Mouse (Mus musculus): ENCODE data around the gene Gramd1c. TPM values are rescaled to one million over a fixed set of nuclear protein-coding genes. Genes with fewer than 3 reads are reported as not detected.

Gramd1c gene
- polyA plus RNA-seq, 1 experiment from 2014 or later: 5.7 TPM

DNA sequence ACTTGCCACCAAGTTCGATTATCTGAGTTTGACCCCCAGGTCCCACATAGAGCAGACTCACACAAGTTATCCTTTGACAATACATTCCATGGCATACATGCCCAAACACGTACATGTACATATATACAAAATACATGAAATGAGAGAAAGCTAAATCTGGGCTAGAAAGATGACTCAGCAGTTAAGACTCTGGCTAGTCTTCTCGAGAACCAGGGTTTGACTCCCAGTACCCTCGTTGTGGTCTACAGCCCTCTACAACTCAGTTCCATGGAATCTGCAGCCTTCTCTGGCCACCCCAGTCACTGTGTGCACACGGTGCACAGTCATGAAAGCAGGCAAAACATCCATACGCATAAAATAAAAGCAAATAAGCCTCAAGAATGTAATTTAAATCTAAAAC, 10.8 kb downstream of the Gramd1c start:
- Histone ChIP-seq H3K27me3 (ENCODE audit: insufficient read depth, low read length) (no peaks in the 10 kb centered on the region), H3K9me3 (replicated peaks; ENCODE audit: low read length) (no peaks in the 10 kb centered on the region), H3K4me2 (ENCODE audit: low read length) (no peak overlapping the region), H3K36me3 (ENCODE audit: insufficient read depth, low read length) (no peaks in the 10 kb centered on the region), H3K9ac (ENCODE audit: low read depth, low read length) (no peak overlapping the region), H3K4me1 (replicated peaks; ENCODE audit: insufficient read depth, low read length) (no peaks in the 10 kb centered on the region), H3K27ac (no peak overlapping the region), H3K4me3 (replicated peaks; ENCODE audit: low read depth, low read length) (no peak overlapping the region)
- ATAC-seq (replicated peaks; ENCODE audit: low FRiP score, low read depth) (no peak), DNase-seq (ENCODE audit: low spot score) (no peak)
- no peak for TF ChIP-seq CTCF (IDR thresholded peaks at IDR 0.05; ENCODE audit: low read depth)
- WGBS: 91% methylated on average over 6 of the region's 6 CpGs

DNA sequence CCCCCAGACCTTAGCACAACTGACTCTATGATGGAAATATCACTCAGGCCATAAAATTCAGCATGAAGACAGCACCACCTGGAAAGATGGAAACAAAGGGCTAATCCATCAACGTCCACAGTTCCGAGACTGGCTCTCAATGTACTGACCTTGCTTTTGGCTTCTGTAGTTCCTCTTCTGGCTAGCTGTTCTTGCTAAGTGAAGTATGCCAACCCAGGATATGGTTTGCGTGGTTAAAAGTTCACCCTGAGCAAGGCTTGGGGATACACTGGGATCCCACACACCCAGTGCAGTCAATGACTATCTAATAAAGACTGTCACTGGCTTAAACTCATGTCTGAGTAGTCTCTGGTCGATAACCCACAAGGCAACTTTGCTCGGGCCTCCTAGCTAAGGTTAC, 13.0 kb downstream of the Gramd1c start:
- WGBS: 78% methylated on average over 5 of the region's 5 CpGs
- Histone ChIP-seq H3K9ac (ENCODE audit: low read depth, low read length) (no peak overlapping the region), H3K4me2 (ENCODE audit: low read length) (no peak overlapping the region), H3K4me1 (replicated peaks; ENCODE audit: insufficient read depth, low read length) (no peaks in the 10 kb centered on the region), H3K27me3 (ENCODE audit: insufficient read depth, low read length) (no peaks in the 10 kb centered on the region), H3K4me3 (replicated peaks; ENCODE audit: low read depth, low read length) (no peak overlapping the region), H3K36me3 (ENCODE audit: insufficient read depth, low read length) (no peaks in the 10 kb centered on the region), H3K9me3 (replicated peaks; ENCODE audit: low read length) (no peaks in the 10 kb centered on the region; the same call in 1 of the 2 replicates), H3K27ac (no peak overlapping the region)
- no peak for TF ChIP-seq CTCF (IDR thresholded peaks at IDR 0.05; ENCODE audit: low read depth)
- ATAC-seq (replicated peaks; ENCODE audit: low FRiP score, low read depth) (no peak), DNase-seq (ENCODE audit: low spot score) (no peak)

DNA sequence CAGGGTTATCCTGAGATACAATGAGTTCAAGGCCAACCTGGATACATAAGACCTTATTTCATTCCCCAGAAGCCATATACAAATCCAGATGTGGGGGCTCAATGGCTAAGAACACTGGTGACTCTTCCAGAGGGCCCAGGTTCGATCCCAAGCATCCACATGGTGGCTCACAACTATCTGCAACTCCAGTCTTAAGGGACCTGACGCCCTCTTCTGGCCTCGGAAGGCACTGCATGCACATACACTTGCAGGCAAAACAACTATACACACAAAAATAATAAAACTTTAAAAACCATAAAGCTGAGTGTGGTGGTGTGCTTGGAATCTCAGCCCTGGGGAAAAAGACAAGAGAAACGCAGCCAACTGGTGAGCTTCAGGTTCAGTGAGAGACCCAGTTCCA, 24.0 kb downstream of the Gramd1c start:
- ATAC-seq (replicated peaks; ENCODE audit: low FRiP score, low read depth) (no peak), DNase-seq (ENCODE audit: low spot score) (no peak)
- 86% methylated on average over 4 of the region's 4 CpGs for WGBS

DNA sequence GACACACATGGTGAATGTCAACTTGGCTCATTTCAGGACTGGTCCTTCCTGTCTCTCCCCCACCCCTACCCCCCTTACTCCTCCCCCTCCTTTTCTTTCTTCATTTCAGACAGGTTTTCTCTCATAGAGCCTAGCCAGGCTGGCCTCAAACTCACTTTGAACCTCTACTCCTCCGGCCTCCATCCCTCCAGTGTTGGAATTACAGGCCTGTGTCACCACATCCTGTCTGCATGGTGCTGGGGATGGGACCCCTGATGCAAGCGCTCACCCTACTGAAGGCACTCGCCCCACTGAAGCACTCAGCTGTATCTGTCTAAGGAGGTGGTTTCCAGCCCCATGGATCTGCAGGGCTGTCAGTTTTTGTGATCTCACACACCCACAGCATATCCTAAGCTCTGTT, 27.9 kb downstream of the Gramd1c start:
- Histone ChIP-seq H3K9me3 (replicated peaks; ENCODE audit: low read length) (no peaks in the 10 kb centered on the region), H3K27me3 (ENCODE audit: insufficient read depth, low read length) (no peaks in the 10 kb centered on the region), H3K4me3 (replicated peaks; ENCODE audit: low read depth, low read length) (no peak overlapping the region), H3K27ac (no peak overlapping the region), H3K9ac (ENCODE audit: low read depth, low read length) (no peak overlapping the region), H3K4me2 (ENCODE audit: low read length) (no peak overlapping the region), H3K4me1 (replicated peaks; ENCODE audit: insufficient read depth, low read length) (no peaks in the 10 kb centered on the region), H3K36me3 (ENCODE audit: insufficient read depth, low read length) (no peaks in the 10 kb centered on the region)
- 62% methylated on average over 3 of the region's 3 CpGs for WGBS
- ATAC-seq (replicated peaks; ENCODE audit: low FRiP score, low read depth) (no peak), DNase-seq (ENCODE audit: low spot score) (no peak)
- no peak for TF ChIP-seq CTCF (IDR thresholded peaks at IDR 0.05; ENCODE audit: low read depth)

More for the DNA sequence above, 24.0 kb downstream of the Gramd1c start:
- no peaks in the 10 kb centered on the region for H3K27me3 ChIP-seq (ENCODE audit: insufficient read depth, low read length)
- no peak overlapping the region for H3K4me3 ChIP-seq (replicated peaks; ENCODE audit: low read depth, low read length)
- no peak overlapping the region for H3K9ac ChIP-seq (ENCODE audit: low read depth, low read length)
- no peak overlapping the region for H3K27ac ChIP-seq
- no peak overlapping the region for H3K4me2 ChIP-seq (ENCODE audit: low read length)
- H3K36me3 ChIP-seq (ENCODE audit: insufficient read depth, low read length): no peaks in the 10 kb centered on the region
- H3K4me1 ChIP-seq (replicated peaks; ENCODE audit: insufficient read depth, low read length): no peaks in the 10 kb centered on the region
- H3K9me3 ChIP-seq (replicated peaks; ENCODE audit: low read length): no peaks in the 10 kb centered on the region
- TF ChIP-seq CTCF (IDR thresholded peaks at IDR 0.05; ENCODE audit: low read depth): no peak; the same call in 1 of the 2 replicates

DNA sequence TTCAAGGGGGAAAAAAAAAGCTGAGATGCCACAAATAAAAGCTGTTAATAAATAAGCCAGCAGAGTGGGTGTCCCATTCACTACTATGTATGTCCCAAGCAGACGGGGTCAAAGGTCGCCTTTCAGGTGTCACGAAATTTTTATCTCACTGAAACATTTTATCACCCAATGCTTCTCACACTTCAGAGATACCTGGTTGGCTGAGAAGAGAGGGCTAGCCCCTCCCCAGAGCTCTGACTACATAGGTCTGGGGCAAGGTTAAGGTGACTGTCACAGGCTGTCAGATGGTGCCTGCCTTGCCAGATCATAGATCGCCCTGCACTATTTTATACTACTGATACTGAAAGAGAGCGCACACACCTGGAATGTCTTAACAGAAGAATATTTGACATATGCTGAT, 29.8 kb downstream of the Gramd1c start:
- no peak for TF ChIP-seq CTCF (IDR thresholded peaks at IDR 0.05; ENCODE audit: low read depth)
- Histone ChIP-seq H3K27ac (no peak overlapping the region), H3K27me3 (ENCODE audit: insufficient read depth, low read length) (no peaks in the 10 kb centered on the region), H3K9ac (ENCODE audit: low read depth, low read length) (no peak overlapping the region), H3K4me3 (replicated peaks; ENCODE audit: low read depth, low read length) (no peak overlapping the region), H3K4me2 (ENCODE audit: low read length) (no peak overlapping the region), H3K9me3 (replicated peaks; ENCODE audit: low read length) (no peaks in the 10 kb centered on the region), H3K4me1 (replicated peaks; ENCODE audit: insufficient read depth, low read length) (no peaks in the 10 kb centered on the region), H3K36me3 (ENCODE audit: insufficient read depth, low read length) (no peaks in the 10 kb centered on the region)
- 84% methylated on average over 5 of the region's 5 CpGs for WGBS
- ATAC-seq (replicated peaks; ENCODE audit: low FRiP score, low read depth) (no peak), DNase-seq (ENCODE audit: low spot score) (no peak)

DNA sequence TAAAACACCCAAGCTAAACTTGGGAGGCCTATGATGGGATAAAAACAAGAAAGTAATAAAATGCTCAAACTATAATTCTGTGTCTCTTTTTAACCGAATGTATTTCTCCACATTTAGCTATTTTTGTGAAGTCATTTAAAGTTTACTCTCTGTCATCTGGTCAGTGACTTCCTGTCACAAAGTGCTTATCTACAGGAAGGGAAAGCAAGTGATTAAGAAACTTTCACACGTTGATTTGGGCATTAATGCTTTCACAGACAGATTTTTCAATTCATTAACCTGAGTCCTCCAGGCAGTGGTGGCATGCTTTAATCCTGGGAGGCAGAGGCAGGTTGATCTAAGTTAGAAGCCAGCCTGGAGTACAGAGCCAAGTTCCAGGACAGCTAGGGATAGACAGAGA, 33.9 kb downstream of the Gramd1c start:
- DNase-seq (ENCODE audit: low spot score) (peak; percentile 9), ATAC-seq (replicated peaks; ENCODE audit: low FRiP score, low read depth) (no peak)
- Histone ChIP-seq H3K36me3 (ENCODE audit: insufficient read depth, low read length) (no peaks in the 10 kb centered on the region), H3K27me3 (ENCODE audit: insufficient read depth, low read length) (no peaks in the 10 kb centered on the region), H3K27ac (no peak overlapping the region), H3K4me3 (replicated peaks; ENCODE audit: low read depth, low read length) (no peak overlapping the region), H3K9me3 (replicated peaks; ENCODE audit: low read length) (no peaks in the 10 kb centered on the region), H3K9ac (ENCODE audit: low read depth, low read length) (no peak overlapping the region), H3K4me1 (replicated peaks; ENCODE audit: insufficient read depth, low read length) (no peaks in the 10 kb centered on the region), H3K4me2 (ENCODE audit: low read length) (no peak overlapping the region)
- TF ChIP-seq CTCF (IDR thresholded peaks at IDR 0.05; ENCODE audit: low read depth): no peak
- WGBS: 34% methylated on average over 2 of the region's 2 CpGs

DNA sequence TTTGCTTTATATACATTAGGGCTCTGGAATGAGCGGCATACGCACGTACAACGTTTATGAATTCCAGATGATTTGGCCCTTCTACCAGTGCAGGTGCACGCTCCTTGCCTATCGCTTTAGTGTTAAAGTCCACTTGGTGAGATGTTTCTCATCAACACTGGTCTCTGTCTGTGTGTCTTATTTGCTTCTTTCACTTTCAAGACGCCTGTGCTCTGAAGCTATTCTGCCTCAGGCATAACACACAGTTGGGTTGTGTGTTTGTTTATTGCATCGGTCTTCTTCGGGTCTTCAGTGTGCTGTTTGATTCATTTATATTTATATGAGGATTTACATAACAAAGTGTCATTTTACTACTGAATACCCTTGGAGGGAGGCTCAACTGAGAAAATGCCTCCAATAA, 36.3 kb downstream of the Gramd1c start:
- no peak overlapping the region for H3K4me3 ChIP-seq (replicated peaks; ENCODE audit: low read depth, low read length)
- no peaks in the 10 kb centered on the region for H3K9me3 ChIP-seq (replicated peaks; ENCODE audit: low read length)
- no peak for TF ChIP-seq CTCF (IDR thresholded peaks at IDR 0.05; ENCODE audit: low read depth)
- H3K9ac ChIP-seq (ENCODE audit: low read depth, low read length): no peak overlapping the region
- WGBS: 90% methylated on average over 9 of the region's 9 CpGs
- no peak overlapping the region for H3K27ac ChIP-seq
- no peak overlapping the region for H3K4me2 ChIP-seq (ENCODE audit: low read length)
- no peak for ATAC-seq (replicated peaks; ENCODE audit: low FRiP score, low read depth)
- H3K4me1 ChIP-seq (replicated peaks; ENCODE audit: insufficient read depth, low read length): no peaks in the 10 kb centered on the region
- H3K36me3 ChIP-seq (ENCODE audit: insufficient read depth, low read length): no peaks in the 10 kb centered on the region
- H3K27me3 ChIP-seq (ENCODE audit: insufficient read depth, low read length): no peaks in the 10 kb centered on the region
- no peak for DNase-seq (ENCODE audit: low spot score)

All from kidney, postnatal 0 days (tissue).